Mouse (Mus musculus) natural killer cell, adult 2 months (primary cell): ENCODE measurements around the gene Grin2b.
"Not testable (repeated sequence)": the region's sequence is repeated elsewhere in the genome, so short reads cannot be mapped to it uniquely, and the experiment has no call there.

Source experiments
- DNase-seq, 2 experiments: peaks; one replicate each; pipeline ENCODE4 v3.0.0; 2022; ENCODE audit warnings: low spot score in 2 of 2

Grin2b gene

GRCm38 (mm10) chr6:135700717-135701345 is 472.5 kb downstream of the Grin2b start:
- no peak for DNase-seq

- DNase-seq, result no peak
These were observed 480.8 kb downstream of the Grin2b start for GRCm38 (mm10) chr6:135692533-135692932.

- no peak for DNase-seq
These were observed 481.8 kb downstream of the Grin2b start for GRCm38 (mm10) chr6:135691561-135691960.

DNA sequence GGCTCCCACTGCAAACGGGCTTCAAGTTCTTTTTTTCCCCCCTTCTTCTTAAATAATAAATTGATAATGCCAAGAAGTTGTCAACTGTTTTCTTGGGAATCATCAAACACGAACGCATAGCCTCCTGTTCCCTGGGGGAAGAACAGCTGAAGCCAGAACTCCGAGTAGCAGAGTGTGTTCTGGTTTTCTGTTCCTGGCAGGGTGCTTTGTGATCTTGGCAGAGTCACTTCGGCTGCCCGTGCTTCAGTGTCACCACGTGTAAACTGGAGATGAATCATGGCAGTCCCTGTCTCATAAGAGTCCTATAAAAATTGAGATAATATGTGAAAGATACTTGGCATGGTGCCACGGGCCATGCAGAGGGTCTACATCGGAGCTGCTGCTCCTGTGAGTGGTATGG is 485.4 kb downstream of the Grin2b start:
- no peak for DNase-seq

- DNase-seq, result no peak
These were observed 489.1 kb downstream of the Grin2b start for GRCm38 (mm10) chr6:135684206-135684605.

DNA sequence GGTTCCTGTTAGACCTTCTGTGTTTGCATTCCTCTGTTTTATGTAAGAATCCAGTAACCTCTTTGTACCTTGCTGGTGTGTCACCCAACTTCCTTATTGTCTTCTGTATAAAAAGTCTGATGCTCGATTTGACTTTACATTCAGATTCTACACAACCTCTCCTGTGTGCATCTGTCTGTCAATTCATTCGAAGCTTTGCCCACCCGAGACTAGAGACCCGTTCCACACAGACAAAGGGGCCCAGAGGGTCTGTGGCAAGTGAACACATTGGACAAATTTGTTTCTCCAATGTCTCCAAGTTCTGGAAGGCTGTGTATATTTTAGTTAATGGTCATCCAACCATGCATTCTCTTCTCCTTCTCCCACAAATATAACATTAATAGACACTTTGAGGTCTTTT is 491.9 kb downstream of the Grin2b start:
- not testable (repeated sequence) for DNase-seq

GRCm38 (mm10) chr6:135680105-135680710 is 493.1 kb downstream of the Grin2b start:
- DNase-seq, result no peak

DNA sequence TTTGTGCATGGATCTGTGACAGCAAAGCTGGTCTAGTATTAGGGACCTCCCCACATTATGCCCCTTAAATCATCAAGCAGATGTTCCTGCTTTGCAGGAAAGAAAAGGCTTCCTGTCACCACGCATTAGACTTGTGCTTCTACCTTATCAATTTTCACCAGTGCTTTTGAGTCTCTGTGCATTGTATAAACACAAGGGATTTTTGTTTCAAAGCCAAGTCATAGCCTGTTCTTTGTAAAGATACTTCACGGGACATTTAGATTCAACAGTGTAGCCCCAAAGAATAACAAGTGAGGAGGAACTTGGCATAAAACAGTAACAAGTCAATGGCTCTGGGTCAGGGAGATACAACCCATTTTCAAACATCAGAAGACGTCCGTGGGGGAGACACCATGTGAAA is 498.9 kb downstream of the Grin2b start:
- no peak for DNase-seq

GRCm38 (mm10) chr6:135672003-135672402 is 501.3 kb downstream of the Grin2b start:
- no peak for DNase-seq
